Comparison of ENCODE assay signal across 8 mouse cellular contexts in the genomic region with DNA sequence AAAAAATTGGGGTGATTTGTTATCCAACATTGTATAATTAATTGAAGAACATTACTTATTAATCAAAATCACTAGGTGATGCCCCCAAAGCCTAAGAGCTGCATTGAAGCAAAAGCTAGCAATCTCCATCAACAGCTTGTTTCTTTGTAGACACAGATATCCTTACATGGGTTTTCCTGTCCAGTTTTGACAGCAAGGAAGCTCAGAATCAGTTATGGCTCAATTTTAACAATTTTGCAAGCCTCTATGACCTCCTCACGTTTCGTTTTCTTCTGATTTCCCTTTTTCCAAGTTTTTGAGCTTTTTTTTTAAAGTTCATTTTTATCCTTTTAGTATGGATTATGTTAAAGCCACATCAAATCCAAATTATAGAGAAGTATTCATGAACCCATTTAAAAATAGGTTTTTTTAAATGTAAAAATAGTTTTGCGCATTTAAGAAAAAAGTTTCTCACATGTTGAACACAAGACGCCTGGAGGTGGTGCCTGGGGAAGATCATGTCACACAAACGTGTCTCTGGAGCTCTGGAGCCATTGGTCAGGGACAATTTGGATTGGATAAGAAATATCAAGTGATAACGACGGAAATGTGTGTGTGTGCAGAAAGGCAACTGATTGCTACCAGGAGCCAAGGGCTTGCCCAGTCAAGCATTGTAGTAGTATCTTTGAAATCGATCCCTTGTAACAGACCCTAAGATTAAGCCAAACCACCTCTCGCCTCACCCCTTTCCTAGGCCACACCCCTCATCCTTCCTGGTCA. TPM values are rescaled to one million over a fixed set of nuclear protein-coding genes. Genes with fewer than 3 reads are reported as not detected.
DNase-seq lines count a peak whose midpoint lies in the region; ATAC-seq and TF ChIP-seq lines count a peak whose summit lies in the region.

No protein-coding gene starts in this region.

- no peaks in the 10 kb centered on the region for H3K9me3 ChIP-seq in forebrain, embryonic 14.5 days (replicated peaks; ENCODE audit: control insufficient read depth, low read length)
- no peaks in the 10 kb centered on the region for H3K9me3 ChIP-seq in liver, postnatal 0 days (ENCODE audit: low read length)

- no peak for TF ChIP-seq CTCF in C2C12 (IDR thresholded peaks at IDR 0.05; ENCODE audit: control insufficient read depth, insufficient read depth, insufficient read length)
- no peak for TF ChIP-seq CTCF in liver, postnatal 0 days (IDR thresholded peaks at IDR 0.05; ENCODE audit: low read depth)

- 0 out of 2 replicates have a peak, but pooled peaks cover 6% of the 10 kb centered on the region for H3K4me1 ChIP-seq in forebrain, embryonic 14.5 days (ENCODE audit: control insufficient read depth, insufficient read depth, low read length)
- H3K4me1 ChIP-seq in liver, postnatal 0 days (ENCODE audit: insufficient read depth), result peaks cover 4% of the 10 kb centered on the region

- H3K36me3 ChIP-seq in C2C12 (ENCODE audit: control insufficient read depth, insufficient read depth), result peaks cover 4% of the 10 kb centered on the region
- 0 out of 2 replicates have a peak, but pooled peaks cover 6% of the 10 kb centered on the region for H3K36me3 ChIP-seq in forebrain, embryonic 14.5 days (ENCODE audit: control insufficient read depth, insufficient read depth, low read length)
- no peaks in the 10 kb centered on the region for H3K36me3 ChIP-seq in liver, postnatal 0 days (replicated peaks; ENCODE audit: insufficient read depth, low read length)

- H3K79me3 ChIP-seq in C2C12 (ENCODE audit: low read depth), result peaks cover 19% of the 10 kb centered on the region

- H3K9ac ChIP-seq in forebrain, embryonic 14.5 days (ENCODE audit: low read length), result no peak overlapping the region
- no peak overlapping the region; the same call in 1 of the 2 replicates for H3K9ac ChIP-seq in liver, postnatal 0 days (replicated peaks)

- TF ChIP-seq EP300 in liver, postnatal 0 days (IDR thresholded peaks at IDR 0.05; ENCODE audit: low read depth), result 0 out of 2 replicates have a peak, but pooled peaks have one; percentile 28

- ATAC-seq in forebrain, embryonic 14.5 days, result no peak; the same call in 1 of the 2 replicates
- ATAC-seq in liver, postnatal 0 days, result no peak

- H3K4me3 ChIP-seq in C2C12 (ENCODE audit: insufficient read depth, poor library complexity, severe bottlenecking), result peak overlapping the region; percentile 27
- peak overlapping the region; percentile 82 for H3K4me3 ChIP-seq in forebrain, embryonic 14.5 days (ENCODE audit: low read depth, low read length)
- peak overlapping the region; percentile 41 for H3K4me3 ChIP-seq in liver, postnatal 0 days (ENCODE audit: low read depth, low read length)

- H3K79me2 ChIP-seq in C2C12 (ENCODE audit: control insufficient read depth, insufficient read depth), result peaks cover 36% of the 10 kb centered on the region

- peak overlapping the region; percentile 71 for H3K27ac ChIP-seq in forebrain, embryonic 14.5 days (ENCODE audit: low read depth, low read length)
- peak overlapping the region; percentile 42 for H3K27ac ChIP-seq in liver, postnatal 0 days (ENCODE audit: low read depth)

- peak; percentile 3 for DNase-seq in embryo, embryonic 11 days
- DNase-seq in embryo, embryonic 10 days (ENCODE audit: low spot score), result no peak
- peak; percentile 4 for DNase-seq in forebrain, embryonic 14.5 days (ENCODE audit: low spot score)
- DNase-seq in liver, postnatal 0 days, result no peak
- DNase-seq in adrenal gland, postnatal 36 days, result no peak
- DNase-seq in embryo, embryonic 10.5 days (ENCODE audit: low spot score), result no peak
- no peak for DNase-seq in urinary bladder, postnatal 25 days (ENCODE audit: low spot score)

- no peaks in the 10 kb centered on the region for H3K27me3 ChIP-seq in C2C12 (ENCODE audit: control insufficient read depth, insufficient read depth, insufficient read length)
- no peaks in the 10 kb centered on the region for H3K27me3 ChIP-seq in forebrain, embryonic 14.5 days (replicated peaks; ENCODE audit: control insufficient read depth, insufficient read depth, low read length)
- H3K27me3 ChIP-seq in liver, postnatal 0 days (ENCODE audit: insufficient read depth, low read length), result no peaks in the 10 kb centered on the region

- peak overlapping the region; percentile 34 for H3ac ChIP-seq in C2C12 (ENCODE audit: control insufficient read depth, insufficient read length, low read depth)

- H3K4me2 ChIP-seq in forebrain, embryonic 14.5 days (ENCODE audit: low read length), result peak overlapping the region; percentile 54
- peak overlapping the region; percentile 62 for H3K4me2 ChIP-seq in liver, postnatal 0 days (ENCODE audit: low read depth, low read length)

- 9% methylated on average over 9 of the region's 9 CpGs for WGBS in forebrain, embryonic 14.5 days
- WGBS in liver, postnatal 0 days (ENCODE audit: insufficient replicate concordance), result 3% methylated on average over 9 of the region's 9 CpGs

TF ChIP-seq in C2C12, 6 proteins besides CTCF, POLR2A, EP300 and RAD21:
- TF ChIP-seq FOSL1 (IDR thresholded peaks at IDR 0.05; ENCODE audit: insufficient read depth, low read length, poor library complexity, severe bottlenecking) (no peak), MYOG (IDR thresholded peaks at IDR 0.05; ENCODE audit: control insufficient read depth, extremely low read depth, insufficient read length) (no peak), MYOD1 (IDR thresholded peaks at IDR 0.05; ENCODE audit: control insufficient read depth, insufficient read length, low read depth) (no peak), MAX (IDR thresholded peaks at IDR 0.05) (no peak), USF1 (IDR thresholded peaks at IDR 0.05; ENCODE audit: low read depth) (no peak), CEBPB (IDR thresholded peaks at IDR 0.05; ENCODE audit: low read depth) (no peak)

RNA-seq across cellular contexts. Expression of a gene that starts 0.9 kb away (rescaled TPM):
- polyA plus RNA-seq in C2C12 (2012; fragmentation: generic; extraction: Trizol), result 16.5 TPM
- polyA plus RNA-seq in forebrain, embryonic 14.5 days (2014; fragmentation: Nextera tagmentation; extraction: Ambion mirVana), result 21.1 and 28.5 TPM in 2 replicates
- 17.5 and 18.2 TPM in 2 replicates for polyA plus RNA-seq in liver, postnatal 0 days (2015; fragmentation: Nextera tagmentation; extraction: Ambion mirVana)
- total RNA-seq in adrenal gland, postnatal 36 days (2021), result 10 to 100 TPM; 31.9 to 38.5 TPM

RNA-seq across cellular contexts. Expression of a gene that starts 32.6 kb away (rescaled TPM):
- polyA plus RNA-seq in C2C12 (2012; fragmentation: generic; extraction: Trizol), result 0.28 TPM
- 3.8 and 5.6 TPM in 2 replicates for polyA plus RNA-seq in forebrain, embryonic 14.5 days (2014; fragmentation: Nextera tagmentation; extraction: Ambion mirVana)
- 1.4 TPM in 2 replicates for polyA plus RNA-seq in liver, postnatal 0 days (2015; fragmentation: Nextera tagmentation; extraction: Ambion mirVana)
- 1 to 10 TPM; 4.3 to 6.1 TPM for total RNA-seq in adrenal gland, postnatal 36 days (2021)

RNA-seq across cellular contexts. Expression of a gene that starts 42.6 kb away (rescaled TPM):
- polyA plus RNA-seq in C2C12 (2012; fragmentation: generic; extraction: Trizol), result 0.15 TPM
- 0.09 and 0.11 TPM in 2 replicates for polyA plus RNA-seq in forebrain, embryonic 14.5 days (2014; fragmentation: Nextera tagmentation; extraction: Ambion mirVana)
- polyA plus RNA-seq in liver, postnatal 0 days (2015; fragmentation: Nextera tagmentation; extraction: Ambion mirVana), result 0.08 and 0.20 TPM in 2 replicates
- 1 to 10 TPM; 1.4 to 4.3 TPM for total RNA-seq in adrenal gland, postnatal 36 days (2021)

RNA-seq across cellular contexts. Expression of a gene that starts 45.4 kb away (rescaled TPM):
- polyA plus RNA-seq in C2C12 (2012; fragmentation: generic; extraction: Trizol), result 1.4 TPM
- polyA plus RNA-seq in forebrain, embryonic 14.5 days (2014; fragmentation: Nextera tagmentation; extraction: Ambion mirVana), result 14.9 and 22.3 TPM in 2 replicates
- polyA plus RNA-seq in liver, postnatal 0 days (2015; fragmentation: Nextera tagmentation; extraction: Ambion mirVana), result 3.3 and 3.7 TPM in 2 replicates
- total RNA-seq in adrenal gland, postnatal 36 days (2021), result 1 to 10 TPM in 1 of 2 experiments, under 1 TPM in 1; 0.99 to 2.3 TPM

RNA-seq across cellular contexts. Expression of a gene that starts 53.6 kb away (rescaled TPM):
- 856 TPM for polyA plus RNA-seq in C2C12 (2012; fragmentation: generic; extraction: Trizol)
- 1,049 and 1,237 TPM in 2 replicates for polyA plus RNA-seq in forebrain, embryonic 14.5 days (2014; fragmentation: Nextera tagmentation; extraction: Ambion mirVana)
- polyA plus RNA-seq in liver, postnatal 0 days (2015; fragmentation: Nextera tagmentation; extraction: Ambion mirVana), result 955 and 988 TPM in 2 replicates
- total RNA-seq in adrenal gland, postnatal 36 days (2021), result 1,000 to 10,000 TPM; 1,014 to 1,053 TPM

Comparison
In these comparisons a context has a peak if more than half of its experiments do, and no peak if none do; other contexts are left out.
1. DNase-seq: peak in embryo, embryonic 11 days (single experiment) and forebrain, embryonic 14.5 days (single experiment); none in embryo, embryonic 10 days (single experiment), liver, postnatal 0 days (single experiment), adrenal gland, postnatal 36 days (0 of 2), embryo, embryonic 10.5 days (single experiment) and urinary bladder, postnatal 25 days (single experiment).
2. H3K4me3 ChIP-seq: peak in every context shown above with its lines; median percentile 82 in forebrain, embryonic 14.5 days; 41 in liver, postnatal 0 days; 27 in C2C12.